Mouse (Mus musculus): Measurements from ENCODE around the gene Taok2. TPM values are rescaled to one million over a fixed set of nuclear protein-coding genes. Genes with fewer than 3 reads are reported as not detected.

Gene Taok2
- 8.2 and 10.1 TPM in 2 replicates for polyA plus RNA-seq (2021; fragmentation: Nextera tagmentation)
- long read RNA-seq, experiment 1, partial matches to known transcripts = 17 of 18 reads
- long read RNA-seq, experiment 1, other reads (novel, unspliced or antisense) = 1 of 18 reads
- long read RNA-seq, experiment 2, full-length matches to known transcripts = 11 of 60 reads
- long read RNA-seq, experiment 2, partial matches to known transcripts = 44 of 60 reads
- long read RNA-seq, experiment 2, other reads (novel, unspliced or antisense) = 5 of 60 reads

DNA sequence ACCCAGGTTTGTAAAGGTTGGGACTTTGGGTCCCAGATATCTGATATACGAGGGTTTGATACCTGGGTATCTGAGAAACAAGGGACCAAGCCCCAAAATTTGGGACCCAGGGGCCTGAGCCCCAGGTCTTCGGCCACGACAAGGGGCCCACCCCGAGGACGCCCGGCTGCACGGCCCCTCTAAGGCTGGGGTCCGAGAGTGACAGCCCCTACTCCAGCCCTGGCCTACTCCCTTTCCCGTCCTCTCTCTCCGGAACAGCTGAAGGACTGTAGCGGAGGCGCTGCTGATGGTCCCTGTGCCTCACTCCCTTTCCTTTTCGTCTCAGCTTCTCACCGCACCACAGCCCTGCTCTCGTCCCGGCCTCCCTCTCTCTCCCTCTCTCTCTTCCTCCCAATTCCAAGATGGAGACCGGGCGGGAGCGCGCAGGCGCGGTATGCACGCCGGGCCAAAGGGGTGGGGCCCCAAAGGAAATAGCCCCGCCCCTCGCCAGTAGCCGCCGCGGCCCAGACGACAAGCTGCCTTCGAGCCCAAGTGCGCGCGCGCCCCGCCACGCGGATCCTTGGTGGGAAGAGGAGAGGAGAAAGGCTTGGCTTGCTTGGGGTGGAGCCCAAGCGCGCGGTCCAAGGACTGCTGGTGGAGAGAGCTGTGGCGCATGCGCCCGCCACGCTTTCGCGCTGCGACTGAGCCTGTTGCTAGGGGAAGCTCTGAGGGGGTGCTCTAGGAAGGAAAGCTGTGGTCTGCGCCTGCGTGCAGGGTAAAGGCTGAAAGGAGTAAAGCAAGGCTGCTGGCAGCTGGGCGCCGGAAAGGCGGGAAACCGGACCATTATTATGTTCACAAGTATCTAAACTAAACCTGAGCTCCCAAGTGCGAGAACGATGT lies at the start of gene Taok2:
Gene Taok2 (minus strand): TSS at position 418 of the 879 bp plus-strand sequence.

DNA sequence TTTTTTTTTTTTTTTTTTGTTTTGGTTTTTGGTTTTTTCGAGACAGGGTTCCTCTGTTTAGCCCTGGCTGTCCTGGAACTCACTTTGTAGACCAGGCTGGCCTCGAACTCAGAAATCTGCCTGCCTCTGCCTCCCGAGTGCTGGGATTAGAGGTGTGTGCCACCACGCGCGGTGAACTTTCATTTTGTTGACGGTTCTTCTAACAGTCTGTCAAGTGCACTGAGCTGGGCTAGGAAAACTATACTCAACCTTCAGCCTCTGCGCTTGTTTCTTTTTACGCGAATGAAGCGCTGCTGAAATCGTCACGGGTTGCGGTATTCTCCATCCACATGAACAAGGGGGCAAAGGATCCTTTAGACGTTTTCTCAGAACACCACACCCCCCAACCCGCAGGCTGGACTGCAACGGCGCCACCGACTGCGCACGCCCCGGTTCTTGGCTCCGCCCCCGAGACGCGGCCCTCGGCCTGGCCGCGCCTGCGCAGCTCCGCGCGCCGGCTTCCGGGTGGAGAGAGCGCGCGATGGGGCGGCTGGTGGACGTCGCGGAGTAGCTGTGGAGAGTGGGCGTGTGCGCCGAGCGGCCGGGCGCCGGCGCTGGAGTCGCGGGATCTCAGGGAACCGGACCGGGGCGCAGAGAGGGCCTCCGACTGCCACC lies 44.0 kb upstream of the Taok2 start, which contains the start of gene Kctd13:
Gene Kctd13 (plus strand): TSS at position 496 of the 654 bp plus-strand sequence.

DNA sequence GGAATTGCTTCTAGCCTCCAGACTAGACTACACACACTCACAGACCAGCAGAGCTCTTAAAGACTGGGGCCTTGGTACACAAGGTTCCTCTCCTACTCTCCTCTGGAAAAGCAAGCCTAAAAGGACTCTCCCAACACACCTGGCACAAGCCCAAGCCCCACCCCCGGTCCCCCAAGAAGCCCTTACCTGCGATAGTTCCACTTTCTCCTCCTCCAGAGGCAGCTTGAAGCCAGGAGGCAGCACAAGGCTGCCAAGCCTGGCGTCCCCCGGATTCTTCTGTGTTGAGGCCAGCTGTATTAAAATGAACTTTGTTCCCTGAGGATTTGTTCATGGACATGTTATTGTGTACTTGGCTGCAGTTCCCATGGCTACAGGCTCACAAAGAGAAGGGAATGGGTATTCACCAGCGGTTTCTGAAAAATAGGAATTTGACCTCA lies 38.1 kb upstream of the Taok2 start, which contains the start of gene Tmem219:
Gene Tmem219 (minus strand): TSS at position 294 of the 437 bp plus-strand sequence.

DNA sequence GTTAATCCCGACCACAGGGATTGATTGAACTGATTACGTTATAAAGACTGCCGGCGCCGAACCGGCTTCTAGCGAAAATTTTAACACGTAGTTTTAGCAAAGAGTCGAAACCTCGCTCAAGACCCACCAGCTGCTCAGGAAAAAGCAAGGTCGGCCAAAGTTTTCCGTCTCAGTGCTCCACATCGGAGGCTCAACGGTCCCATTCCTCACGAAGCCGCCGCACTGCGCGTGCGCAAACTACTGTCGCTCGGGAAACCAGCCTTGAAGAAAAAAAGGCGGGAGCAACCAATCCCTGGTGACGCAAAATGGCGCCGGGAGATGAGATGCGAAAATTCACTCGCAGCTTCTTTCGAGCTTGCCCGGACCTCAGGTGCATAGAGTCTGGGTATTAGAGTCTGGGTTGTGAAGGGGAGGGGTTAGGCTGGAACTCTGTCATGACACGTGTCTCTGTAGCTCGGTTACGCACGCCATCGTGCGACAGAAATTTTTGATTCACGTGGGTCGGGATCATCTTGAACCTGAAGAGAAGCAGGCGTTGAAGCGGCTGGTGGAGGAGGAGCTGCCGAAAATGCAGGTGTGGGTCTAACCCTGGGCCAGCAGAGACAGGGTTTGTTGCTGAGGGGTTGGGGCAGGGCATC lies 22.2 kb downstream of the Taok2 start, which contains the start of gene Ino80e:
Gene Ino80e (minus strand): TSS at position 231 of the 638 bp plus-strand sequence.

DNA sequence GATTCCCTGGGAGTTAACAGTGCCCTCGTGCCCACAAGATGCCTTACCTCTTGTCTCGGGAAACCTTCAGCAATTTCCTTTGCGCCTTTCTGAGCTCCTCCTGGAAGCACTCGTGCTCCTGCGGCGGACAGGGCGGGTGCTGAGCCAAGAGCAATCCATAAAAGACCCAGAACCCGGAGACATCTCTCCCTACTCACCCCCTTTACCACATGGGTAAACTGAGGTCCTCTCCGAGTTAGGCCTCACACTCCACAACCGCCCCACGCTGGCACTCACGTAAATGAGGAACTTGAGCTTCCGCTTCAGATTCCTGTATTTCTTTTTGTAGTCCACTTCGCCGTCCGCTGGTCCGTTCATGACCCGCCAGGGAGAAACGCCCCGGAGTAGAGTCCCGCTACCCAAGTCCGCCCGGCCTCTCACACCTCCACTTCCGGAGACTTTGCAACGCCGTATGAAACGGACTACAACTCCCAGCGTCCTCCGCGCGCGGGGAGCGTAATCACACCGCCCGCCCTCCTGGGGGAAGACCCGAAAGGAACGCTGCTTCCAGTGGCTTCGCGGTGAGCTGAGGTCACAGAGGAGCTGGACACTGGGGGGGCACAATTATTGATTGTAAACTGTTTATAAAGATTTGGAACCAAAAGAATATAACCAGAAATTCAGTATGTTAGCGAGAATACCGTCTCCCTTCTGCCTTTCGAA lies 22.9 kb downstream of the Taok2 start, which contains the start of gene Hirip3:
Gene Hirip3 (plus strand): TSS at position 544 of the 702 bp plus-strand sequence.

DNA sequence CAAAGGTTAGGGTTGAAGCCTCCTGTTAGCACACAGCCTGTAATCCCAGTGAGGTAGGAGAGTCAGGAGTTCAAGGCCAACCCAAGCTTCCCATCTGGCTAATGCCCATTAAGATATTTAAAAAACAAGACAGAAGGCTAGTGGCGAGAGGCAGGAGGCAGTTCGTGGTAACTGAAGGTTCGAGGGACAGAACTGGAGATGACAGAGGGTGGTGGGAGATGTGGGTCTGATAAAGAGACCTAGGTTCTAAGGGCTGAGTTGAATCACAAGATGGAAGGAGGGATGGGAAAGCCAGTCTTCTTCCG lies 37.4 kb downstream of the Taok2 start, which contains the start of gene Doc2a:
Gene Doc2a (plus strand): TSS at position 301 of the 305 bp plus-strand sequence.

DNA sequence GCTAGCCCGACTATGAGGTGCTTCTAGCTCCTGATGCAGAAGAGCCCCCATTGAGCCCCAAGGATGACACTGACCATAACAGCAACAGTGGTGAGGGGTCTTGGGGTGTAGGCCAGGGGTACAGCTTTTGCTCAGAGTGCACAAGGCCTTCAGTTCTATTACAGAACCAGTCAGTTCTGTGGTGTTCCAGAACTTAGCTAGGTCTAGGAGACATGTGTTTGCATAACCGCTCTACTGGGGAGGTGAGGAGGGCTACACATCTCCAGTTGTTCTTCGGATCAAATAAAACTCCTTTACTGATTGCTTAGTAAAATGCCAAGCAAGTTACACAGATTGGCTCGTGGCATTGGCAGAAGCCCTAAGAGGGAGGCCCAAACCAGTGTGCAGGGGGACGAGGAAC lies 53.0 kb downstream of the Taok2 start, which contains the start of gene 4930451I11Rik:
Gene 4930451I11Rik (minus strand): TSS at position 101 of the 400 bp plus-strand sequence.

Other genes with a start within 250 kb of the Taok2 start
- 29.6 and 29.9 TPM in 2 replicates for gene Sgf29, start 235.4 kb downstream of the Taok2 start, polyA plus RNA-seq (2021; fragmentation: Nextera tagmentation)
- 11.5 and 17.2 TPM in 2 replicates for gene Sult1a1, start 208.3 kb downstream of the Taok2 start, polyA plus RNA-seq (2021; fragmentation: Nextera tagmentation)
- gene Bola2, start 189.3 kb downstream of the Taok2 start, polyA plus RNA-seq (2021; fragmentation: Nextera tagmentation) = 280 and 281 TPM in 2 replicates
- gene Slx1b, start 188.9 kb downstream of the Taok2 start, polyA plus RNA-seq (2021; fragmentation: Nextera tagmentation) = 6.3 and 7.9 TPM in 2 replicates
- 113 and 139 TPM in 2 replicates for gene Coro1a, start 176.9 kb downstream of the Taok2 start, polyA plus RNA-seq (2021; fragmentation: Nextera tagmentation)
- gene Mapk3, start 125.1 kb downstream of the Taok2 start, polyA plus RNA-seq (2021; fragmentation: Nextera tagmentation) = 44.9 and 49.7 TPM in 2 replicates
- gene Gdpd3, start 118.4 kb downstream of the Taok2 start, polyA plus RNA-seq (2021; fragmentation: Nextera tagmentation) = 0.65 TPM in 1 of 2 replicates, not detected in the other
- gene Ypel3, start 107.7 kb downstream of the Taok2 start, polyA plus RNA-seq (2021; fragmentation: Nextera tagmentation) = 240 and 274 TPM in 2 replicates
- gene Tbx6, start 103.2 kb downstream of the Taok2 start, polyA plus RNA-seq (2021; fragmentation: Nextera tagmentation) = not detected in 2 replicates
- 52.4 and 61.8 TPM in 2 replicates for gene Ppp4c, start 92.2 kb downstream of the Taok2 start, polyA plus RNA-seq (2021; fragmentation: Nextera tagmentation)
- gene Fam57b, start 87.0 kb downstream of the Taok2 start, polyA plus RNA-seq (2021; fragmentation: Nextera tagmentation) = 4.4 and 5.3 TPM in 2 replicates
- not detected in 2 replicates for gene 4930451I11Rik, start 53.1 kb downstream of the Taok2 start, polyA plus RNA-seq (2021; fragmentation: Nextera tagmentation)
- 6.7 and 7.2 TPM in 2 replicates for gene Doc2a, start 37.3 kb downstream of the Taok2 start, polyA plus RNA-seq (2021; fragmentation: Nextera tagmentation)
- 2.4 and 3.8 TPM in 2 replicates for gene Hirip3, start 22.7 kb downstream of the Taok2 start, polyA plus RNA-seq (2021; fragmentation: Nextera tagmentation)
- gene Ino80e, start 22.3 kb downstream of the Taok2 start, polyA plus RNA-seq (2021; fragmentation: Nextera tagmentation) = 46.0 and 48.1 TPM in 2 replicates
- 28.6 and 32.5 TPM in 2 replicates for gene Tmem219, start 38.2 kb upstream of the Taok2 start, polyA plus RNA-seq (2021; fragmentation: Nextera tagmentation)
- 262 and 282 TPM in 2 replicates for gene Kctd13, start 44.2 kb upstream of the Taok2 start, polyA plus RNA-seq (2021; fragmentation: Nextera tagmentation)
- 10.4 and 12.0 TPM in 2 replicates for gene Asphd1, start 64.9 kb upstream of the Taok2 start, polyA plus RNA-seq (2021; fragmentation: Nextera tagmentation)
- 70.3 and 76.4 TPM in 2 replicates for gene Sez6l2, start 65.9 kb upstream of the Taok2 start, polyA plus RNA-seq (2021; fragmentation: Nextera tagmentation)
- 205 and 220 TPM in 2 replicates for gene Cdipt, start 91.2 kb upstream of the Taok2 start, polyA plus RNA-seq (2021; fragmentation: Nextera tagmentation)
- 0.46 and 0.93 TPM in 2 replicates for gene Cdiptos, start 91.4 kb upstream of the Taok2 start, polyA plus RNA-seq (2021; fragmentation: Nextera tagmentation)
- 4.2 and 5.5 TPM in 2 replicates for gene Mvp, start 129.9 kb upstream of the Taok2 start, polyA plus RNA-seq (2021; fragmentation: Nextera tagmentation)
- gene Pagr1b, start 131.8 kb upstream of the Taok2 start, polyA plus RNA-seq (2021; fragmentation: Nextera tagmentation) = 0.55 TPM in 1 of 2 replicates, not detected in the other
- gene Pagr1a, start 132.6 kb upstream of the Taok2 start, polyA plus RNA-seq (2021; fragmentation: Nextera tagmentation) = 28.6 and 49.8 TPM in 2 replicates
- gene Gm42742, start 136.4 kb upstream of the Taok2 start, polyA plus RNA-seq (2021; fragmentation: Nextera tagmentation) = 8.1 and 19.3 TPM in 2 replicates
- 96.1 and 120 TPM in 2 replicates for gene Prrt2, start 136.5 kb upstream of the Taok2 start, polyA plus RNA-seq (2021; fragmentation: Nextera tagmentation)
- gene Maz, start 142.3 kb upstream of the Taok2 start, polyA plus RNA-seq (2021; fragmentation: Nextera tagmentation) = 5.6 and 7.1 TPM in 2 replicates
- gene Kif22, start 157.8 kb upstream of the Taok2 start, polyA plus RNA-seq (2021; fragmentation: Nextera tagmentation) = 15.6 and 17.6 TPM in 2 replicates
- gene Zg16, start 202.6 kb upstream of the Taok2 start, polyA plus RNA-seq (2021; fragmentation: Nextera tagmentation) = not detected in 2 replicates
- gene AI467606, start 206.7 kb upstream of the Taok2 start, polyA plus RNA-seq (2021; fragmentation: Nextera tagmentation) = 1.8 and 2.1 TPM in 2 replicates
- gene Qprt, start 237.5 kb upstream of the Taok2 start, polyA plus RNA-seq (2021; fragmentation: Nextera tagmentation) = 0.89 and 0.97 TPM in 2 replicates